8 mouse cellular contexts compared by ENCODE assay signal in genomic region chr7:25279076-25279860, GRCm38 (mm10). TPM values are rescaled to one million over a fixed set of nuclear protein-coding genes. Genes with fewer than 3 reads are reported as not detected.
DNase-seq lines count a peak whose midpoint lies in the region; TF ChIP-seq lines count a peak whose summit lies in the region.

No protein-coding gene starts in this region.

- peak overlapping the region; percentile 97 for H3K27ac ChIP-seq in cortical plate, adult 2 months (ENCODE audit: insufficient read depth, low read length)

- peak overlapping the region; percentile 40 for H3K4me3 ChIP-seq in cortical plate, adult 2 months (ENCODE audit: insufficient read depth, low read length)
- peak overlapping the region; percentile 92 for H3K4me3 ChIP-seq in megakaryocyte, embryonic 14.5 days (replicated peaks)

- H3K4me1 ChIP-seq in cortical plate, adult 2 months (ENCODE audit: control insufficient read depth, insufficient read depth, low read length): peaks cover 11% of the 10 kb centered on the region
- peaks cover 87% of the 10 kb centered on the region for H3K4me1 ChIP-seq in megakaryocyte, embryonic 14.5 days

- peaks cover 30% of the 10 kb centered on the region for H3K36me3 ChIP-seq in megakaryocyte, embryonic 14.5 days (replicated peaks; ENCODE audit: low read length)

- DNase-seq in ZHBTc4 (ENCODE audit: low read depth, low spot score): peak; percentile 94
- peak; percentile 80 to 84 for DNase-seq in gastrocnemius, adult 8-10 months (ENCODE audit: low spot score in 2 of 2)
- DNase-seq in induced T-regulatory cell, adult 2 months (ENCODE audit: low read depth): peak; percentile 91
- DNase-seq in left cerebral cortex, adult 9 months (ENCODE audit: low spot score in 2 of 2): peak; percentile 86 to 94
- peak; percentile 96 for DNase-seq in right cerebral cortex, postnatal 10 days (ENCODE audit: low spot score in 2 of 2)
- peak; percentile 83 to 85 for DNase-seq in urinary bladder, postnatal 36 days (ENCODE audit: low spot score in 2 of 2)

- no peak for TF ChIP-seq POLR2A in cortical plate, adult 2 months (IDR thresholded peaks at IDR 0.05; ENCODE audit: extremely low read depth, insufficient read depth, low read length)

- TF ChIP-seq CTCF in cortical plate, adult 2 months (IDR thresholded peaks at IDR 0.05; ENCODE audit: extremely low read depth, insufficient read depth, low read length): no peak

- H3K27me3 ChIP-seq in megakaryocyte, embryonic 14.5 days (replicated peaks): no peaks in the 10 kb centered on the region

- no peaks in the 10 kb centered on the region for H3K9me3 ChIP-seq in megakaryocyte, embryonic 14.5 days

RNA-seq across cellular contexts. Expression of gene Cic, which starts 11.8 kb away (rescaled TPM):
- polyA plus RNA-seq in cortical plate, adult 2 months (2012; rRNA removed): 89.6 and 94.1 TPM in 2 replicates
- 10 to 100 TPM; 26.4 to 38.7 (median 30.1) TPM for total RNA-seq in gastrocnemius, adult 8-10 months (2022)
- 290 and 655 TPM in 2 replicates for polyA plus RNA-seq in megakaryocyte, embryonic 14.5 days (2012; ENCODE audit: insufficient read depth, low replicate concordance)

RNA-seq across cellular contexts. Expression of gene Pafah1b3, which starts 18.5 kb away (rescaled TPM):
- polyA plus RNA-seq in cortical plate, adult 2 months (2012; rRNA removed): 20.5 and 24.5 TPM in 2 replicates
- total RNA-seq in gastrocnemius, adult 8-10 months (2022): 1 to 10 TPM in 3 of 4 experiments, under 1 TPM in 1; 0.56 to 1.5 (median 1.1) TPM
- polyA plus RNA-seq in megakaryocyte, embryonic 14.5 days (2012; ENCODE audit: insufficient read depth, low replicate concordance): 19.1 TPM in 1 of 2 replicates, not detected in the other

RNA-seq across cellular contexts. Expression of gene Prr19, which starts 21.9 kb away (rescaled TPM):
- polyA plus RNA-seq in cortical plate, adult 2 months (2012; rRNA removed): 0.08 and 0.13 TPM in 2 replicates
- total RNA-seq in gastrocnemius, adult 8-10 months (2022): not detected
- 0.17 TPM in 1 of 2 replicates, not detected in the other for polyA plus RNA-seq in megakaryocyte, embryonic 14.5 days (2012; ENCODE audit: insufficient read depth, low replicate concordance)

RNA-seq across cellular contexts. Expression of gene Tmem145, which starts 26.6 kb away (rescaled TPM):
- 116 and 129 TPM in 2 replicates for polyA plus RNA-seq in cortical plate, adult 2 months (2012; rRNA removed)
- not detected for total RNA-seq in gastrocnemius, adult 8-10 months (2022)
- 0.16 TPM in 1 of 2 replicates, not detected in the other for polyA plus RNA-seq in megakaryocyte, embryonic 14.5 days (2012; ENCODE audit: insufficient read depth, low replicate concordance)

RNA-seq across cellular contexts. Expression of gene Erf, which starts 28.7 kb away (rescaled TPM):
- polyA plus RNA-seq in cortical plate, adult 2 months (2012; rRNA removed): 47.2 and 48.6 TPM in 2 replicates
- total RNA-seq in gastrocnemius, adult 8-10 months (2022): 1 to 10 TPM; 4.2 to 5.8 (median 5.7) TPM
- polyA plus RNA-seq in megakaryocyte, embryonic 14.5 days (2012; ENCODE audit: insufficient read depth, low replicate concordance): 44.8 and 66.8 TPM in 2 replicates

Comparison
In these comparisons a context has a peak if more than half of its experiments do, and no peak if none do; other contexts are left out.
1. Peak in every context shown above with its lines: DNase-seq, H3K4me3 ChIP-seq and H3K27ac ChIP-seq.